Mouse (Mus musculus) left cerebral cortex, adult 9 months (tissue): Measurements from ENCODE around the gene Tmc5.
A peak's percentile ranks its signal among the peaks of the same experiment; 100 is the strongest.

ENCODE experiments used
- DNase-seq, 2 experiments: peaks; one replicate each; pipeline ENCODE4 v3.0.0; 2022; ENCODE audit warnings: low spot score in 2 of 2

The Tmc5 gene

GRCm38 (mm10) chr7:118597201-118597600 lies at the start of gene Tmc5:
TSS of gene Tmc5 (plus strand) at chr7:118597297.
- no peak for DNase-seq

GRCm38 (mm10) chr7:118547451-118547850 lies 49.6 kb upstream of the Tmc5 start:
- no peak for DNase-seq

- no peak for DNase-seq
Measured at GRCm38 (mm10) chr7:118553881-118554280, 43.2 kb upstream of the Tmc5 start.

- DNase-seq, result no peak
Measured at GRCm38 (mm10) chr7:118554290-118554689, 42.8 kb upstream of the Tmc5 start.

GRCm38 (mm10) chr7:118569121-118569543 lies 28.0 kb upstream of the Tmc5 start:
- DNase-seq, result peak; percentile 66 to 67

GRCm38 (mm10) chr7:118571350-118571749 lies 25.7 kb upstream of the Tmc5 start:
- DNase-seq, result no peak

GRCm38 (mm10) chr7:118572039-118572438 lies 25.1 kb upstream of the Tmc5 start:
- no peak for DNase-seq

- DNase-seq, result no peak
Measured at GRCm38 (mm10) chr7:118578269-118578668, 18.8 kb upstream of the Tmc5 start.

GRCm38 (mm10) chr7:118579938-118580337 lies 17.2 kb upstream of the Tmc5 start:
- DNase-seq, result no peak

GRCm38 (mm10) chr7:118583821-118584220 lies 13.3 kb upstream of the Tmc5 start:
- DNase-seq, result no peak

GRCm38 (mm10) chr7:118584257-118584907 lies 12.7 kb upstream of the Tmc5 start, which contains the start of gene Tmc7:
TSS of gene Tmc7 (minus strand) at chr7:118584736.
- peak in 1 of 2 experiments; percentile 77 for DNase-seq

GRCm38 (mm10) chr7:118584926-118585325 lies 12.2 kb upstream of the Tmc5 start:
- no peak for DNase-seq

- no peak for DNase-seq
Measured at GRCm38 (mm10) chr7:118585856-118586255, 11.2 kb upstream of the Tmc5 start.

GRCm38 (mm10) chr7:118590726-118591305 lies 6.3 kb upstream of the Tmc5 start:
- DNase-seq, result no peak

GRCm38 (mm10) chr7:118592146-118592545 lies 5.0 kb upstream of the Tmc5 start:
- DNase-seq, result no peak

- peak; percentile 69 to 77 for DNase-seq
Measured at GRCm38 (mm10) chr7:118593567-118594407, 3.3 kb upstream of the Tmc5 start.

- DNase-seq, result no peak
Measured at GRCm38 (mm10) chr7:118594611-118595010, 2.5 kb upstream of the Tmc5 start.

GRCm38 (mm10) chr7:118595228-118595627 lies 1.9 kb upstream of the Tmc5 start:
- peak; percentile 56 to 95 for DNase-seq

- DNase-seq, result no peak
Measured at GRCm38 (mm10) chr7:118596271-118596670, 826 bp upstream of the Tmc5 start.

- no peak for DNase-seq
Measured at GRCm38 (mm10) chr7:118599954-118600631, 3.0 kb downstream of the Tmc5 start.

GRCm38 (mm10) chr7:118604842-118605241 lies 7.7 kb downstream of the Tmc5 start:
- DNase-seq, result no peak

- DNase-seq, result no peak
Measured at GRCm38 (mm10) chr7:118609815-118610214, 12.7 kb downstream of the Tmc5 start.
